Mouse (Mus musculus) retina, embryonic 14.5 days (tissue): ENCODE data around the gene Atp6v1g2.
"Not testable (repeated sequence)": the region's sequence is repeated elsewhere in the genome, so short reads cannot be mapped to it uniquely, and the experiment has no call there.

ENCODE experiments used
- DNase-seq: peaks from one replicate; pipeline ENCODE4 v3.0.0-alpha.2; 2015; ENCODE audit warnings: low spot score

Atp6v1g2 gene

GRCm38 (mm10) chr17:35202442-35202841, 31.0 kb upstream of the Atp6v1g2 start:
- no peak for DNase-seq

- DNase-seq, result no peak
Measured at GRCm38 (mm10) chr17:35204494-35205379, 28.7 kb upstream of the Atp6v1g2 start, which contains the start of gene Lta. Gene Lta, minus strand, starts transcription at chr17:35205351.

GRCm38 (mm10) chr17:35205380-35205769, 28.1 kb upstream of the Atp6v1g2 start:
- no peak for DNase-seq

DNA sequence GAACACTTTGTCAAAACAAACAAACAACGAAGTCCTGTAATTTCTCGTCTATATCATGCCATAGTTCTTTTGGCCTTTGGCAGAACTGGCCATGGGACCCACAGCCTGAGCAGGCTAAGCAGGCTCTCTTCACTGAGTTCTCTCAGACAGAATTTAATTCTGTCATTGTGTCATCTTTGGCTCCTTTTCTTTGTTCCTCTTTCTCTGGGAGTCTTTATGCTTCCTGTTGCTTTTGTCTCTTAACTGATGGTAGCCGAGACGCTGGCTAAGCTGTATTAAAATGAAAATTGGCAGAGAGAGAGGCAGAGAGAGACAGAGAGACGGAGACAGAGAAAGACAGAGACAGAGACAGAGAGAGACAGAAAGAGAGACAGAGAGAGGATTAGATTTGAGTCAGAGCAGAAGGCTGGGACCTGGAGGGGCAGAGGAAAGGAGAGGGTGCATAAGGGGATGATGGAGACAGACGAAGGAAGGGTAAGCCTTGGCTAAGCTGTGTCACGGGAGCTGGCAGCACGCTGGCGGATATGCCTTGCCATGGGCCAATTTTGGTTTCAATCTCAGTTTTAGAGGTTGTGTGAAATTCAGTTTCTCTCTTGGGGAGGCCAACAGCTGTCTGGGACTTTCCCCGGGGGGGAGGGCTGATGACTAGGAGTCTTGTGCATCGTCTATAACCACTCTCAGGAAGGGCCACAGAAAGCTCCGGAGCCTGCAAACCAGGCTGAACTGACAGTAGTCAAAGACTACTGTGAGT, 23.5 kb upstream of the Atp6v1g2 start:
- DNase-seq, result no peak

- DNase-seq, result no peak
Measured at GRCm38 (mm10) chr17:35210593-35210992, 22.9 kb upstream of the Atp6v1g2 start.

GRCm38 (mm10) chr17:35213071-35213470, 20.4 kb upstream of the Atp6v1g2 start:
- no peak for DNase-seq

GRCm38 (mm10) chr17:35218516-35219193, 14.8 kb upstream of the Atp6v1g2 start:
- no peak for DNase-seq

GRCm38 (mm10) chr17:35219601-35220041, 13.8 kb upstream of the Atp6v1g2 start:
- no peak for DNase-seq

GRCm38 (mm10) chr17:35220156-35220952, 13.1 kb upstream of the Atp6v1g2 start, which contains the start of gene Gm16181:
Gene Gm16181, plus strand, starts transcription at chr17:35220834.
- no peak for DNase-seq

GRCm38 (mm10) chr17:35222299-35222698, 11.2 kb upstream of the Atp6v1g2 start:
- DNase-seq, result no peak

GRCm38 (mm10) chr17:35224641-35225040, 8.8 kb upstream of the Atp6v1g2 start:
- no peak for DNase-seq

GRCm38 (mm10) chr17:35225456-35225855, 8.0 kb upstream of the Atp6v1g2 start:
- no peak for DNase-seq

- DNase-seq, result no peak
Measured at GRCm38 (mm10) chr17:35226561-35227046, 6.9 kb upstream of the Atp6v1g2 start.

DNA sequence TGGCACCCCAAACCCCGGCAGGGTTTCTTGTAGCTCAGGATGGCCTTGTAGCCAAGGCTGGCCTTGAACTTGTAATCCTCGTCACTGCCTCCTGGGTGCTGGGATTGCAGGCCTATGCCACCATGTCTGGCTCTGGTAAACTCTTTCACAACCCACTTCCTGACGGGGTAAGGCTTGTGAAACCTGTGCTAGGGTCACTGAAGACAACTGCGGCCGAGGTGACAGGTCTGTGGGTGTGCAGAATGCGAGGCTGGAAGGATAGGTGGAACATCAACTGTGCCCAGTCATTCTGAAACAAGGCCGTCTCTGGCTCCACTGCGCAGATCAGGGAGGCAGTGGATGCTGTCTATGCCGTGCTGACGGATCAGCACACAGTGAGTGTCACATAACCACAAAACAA, 2.4 kb upstream of the Atp6v1g2 start:
- no peak for DNase-seq

DNA sequence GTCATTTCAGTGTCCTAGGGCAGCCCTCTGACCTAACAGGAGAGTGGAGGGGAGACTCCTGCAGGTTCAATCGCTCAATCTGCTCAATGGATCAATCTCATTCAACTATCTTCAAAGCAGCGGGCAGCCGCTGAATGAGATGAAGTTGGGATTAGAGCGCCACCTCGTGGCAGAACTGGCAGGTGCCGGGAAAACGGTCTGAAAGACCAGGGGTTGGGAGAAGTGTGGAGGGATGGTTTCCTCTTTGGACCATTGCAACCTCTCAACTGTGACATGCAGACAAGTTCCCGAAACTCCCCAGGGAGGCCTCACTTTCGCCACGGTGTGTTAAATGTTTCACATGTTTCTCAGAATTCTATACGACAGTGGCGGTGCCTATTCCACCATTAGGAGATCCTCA, 1.4 kb upstream of the Atp6v1g2 start:
- DNase-seq, result peak; percentile 95

- DNase-seq, result no peak
Measured at GRCm38 (mm10) chr17:35232659-35233058, 801 bp upstream of the Atp6v1g2 start.

DNA sequence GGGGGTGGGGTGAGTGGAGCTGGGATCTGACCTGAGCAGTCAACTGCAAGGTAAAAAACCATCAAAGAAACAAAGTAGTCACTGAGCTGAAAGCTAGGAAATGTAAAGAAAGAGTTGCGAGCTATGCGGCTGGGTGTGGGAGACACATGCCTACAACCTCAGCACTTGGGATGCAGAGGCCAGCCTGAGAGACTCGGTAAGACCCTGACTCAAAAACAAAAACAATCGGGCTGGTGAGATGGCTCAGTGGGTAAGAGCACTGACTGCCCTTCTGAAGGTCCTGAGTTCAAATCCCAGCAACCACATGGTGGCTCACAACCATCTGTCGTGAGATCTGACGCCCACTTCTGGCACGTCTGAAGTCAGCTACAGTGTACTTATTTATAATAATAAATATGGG, 630 bp downstream of the Atp6v1g2 start:
- DNase-seq, result not testable (repeated sequence)

DNA sequence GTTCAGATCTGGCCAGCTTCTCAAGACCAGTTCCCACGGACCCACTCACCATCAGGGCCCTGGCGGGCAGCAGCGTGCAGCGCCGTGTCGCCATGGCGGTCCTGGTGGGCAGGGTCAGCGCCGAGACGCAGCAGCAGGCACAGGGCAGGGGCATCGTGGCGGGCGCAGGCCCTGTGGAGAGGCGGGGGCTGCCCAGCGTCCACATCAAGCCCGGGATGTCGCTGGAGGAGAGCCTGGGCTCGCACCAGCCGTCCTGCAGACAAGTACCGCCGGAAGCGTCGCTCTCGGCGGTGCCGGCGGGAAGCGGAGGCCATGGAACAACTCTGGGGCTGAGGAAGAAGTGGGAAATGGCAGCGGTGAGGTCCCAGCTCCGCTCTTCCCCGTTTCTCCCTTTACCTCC, 1.4 kb downstream of the Atp6v1g2 start:
- peak; percentile 52 for DNase-seq

DNA sequence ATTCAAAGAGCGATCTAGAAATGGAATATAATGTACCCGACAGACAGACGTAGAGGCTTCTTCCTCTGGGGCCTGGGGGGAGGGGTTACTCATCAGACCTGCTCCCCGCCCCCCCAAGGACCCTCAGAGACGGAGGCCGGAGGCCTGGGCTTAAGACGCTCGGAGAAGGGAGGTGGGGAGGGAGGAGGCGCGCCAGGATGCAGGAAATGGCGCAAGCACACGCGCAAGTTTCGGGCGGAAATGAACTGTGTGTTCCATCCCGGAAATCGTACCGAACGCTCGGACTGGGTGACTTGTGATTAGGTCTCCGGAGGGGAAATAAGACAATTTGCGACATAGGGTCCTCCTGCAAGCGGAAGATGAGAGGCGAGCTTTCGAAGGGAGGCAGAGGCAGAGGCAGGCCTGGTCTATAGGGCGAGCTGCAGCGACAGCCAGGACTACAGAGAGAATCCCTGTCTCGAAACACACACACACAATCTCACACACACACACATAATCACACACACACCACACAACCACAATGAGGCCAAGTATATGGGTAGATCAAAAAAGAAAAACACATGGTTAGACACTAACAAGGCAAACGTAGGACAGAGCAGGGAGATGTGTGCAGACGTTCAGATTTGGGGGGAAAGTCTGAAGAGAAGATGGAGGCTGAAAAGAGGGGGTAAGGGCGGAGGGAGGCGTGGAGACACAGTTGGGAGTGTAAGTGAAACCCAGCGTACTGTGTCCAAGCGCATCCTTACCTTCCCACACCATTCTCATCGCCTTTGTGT, 2.3 kb downstream of the Atp6v1g2 start, which contains the start of gene Nfkbil1:
TSS of gene Nfkbil1 (minus strand) at position 179 of the 776 bp plus-strand sequence.
- peak; percentile 95 for DNase-seq

DNA sequence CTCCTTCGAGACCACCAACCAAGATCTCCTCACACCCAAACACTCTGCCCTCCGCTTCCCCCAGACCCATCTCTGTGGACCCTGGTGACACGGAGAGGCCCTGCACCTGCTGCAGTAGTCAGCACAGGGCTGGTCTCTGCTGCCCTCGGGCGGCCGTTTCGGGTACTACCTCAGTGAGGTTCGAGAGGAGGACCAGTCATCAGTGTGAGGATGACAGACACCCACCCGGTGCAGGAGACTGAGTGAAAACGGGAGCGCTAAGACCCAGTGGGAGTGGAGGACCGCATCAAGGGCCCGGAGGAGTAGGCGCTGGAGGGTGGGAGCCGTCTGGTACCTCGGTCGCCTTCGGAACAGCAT, 2.9 kb downstream of the Atp6v1g2 start:
- DNase-seq, result peak; percentile 98

DNA sequence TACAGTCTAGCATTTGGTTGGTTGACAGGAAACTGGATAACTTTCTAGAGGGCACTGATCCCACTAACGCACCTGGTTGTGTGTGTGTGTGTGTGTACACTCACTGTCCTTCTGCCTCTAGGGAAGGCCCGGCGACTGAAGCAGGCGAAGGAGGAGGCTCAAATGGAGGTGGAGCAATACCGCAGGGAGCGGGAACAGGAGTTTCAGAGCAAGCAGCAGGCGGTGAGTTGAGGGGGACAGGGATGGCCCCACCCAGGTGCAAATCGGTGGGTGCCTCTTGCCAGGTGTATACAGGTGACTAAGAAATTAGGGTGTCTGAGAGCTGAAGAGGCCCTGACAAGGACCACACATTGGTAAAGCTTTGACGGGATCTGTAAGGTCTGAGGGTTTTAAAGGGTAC, 3.5 kb downstream of the Atp6v1g2 start:
- no peak for DNase-seq
